Mouse (Mus musculus): ENCODE measurements around the gene 3110070M22Rik. TPM values are rescaled to one million over a fixed set of nuclear protein-coding genes. Genes with fewer than 3 reads are reported as not detected.
"Not testable (repeated sequence)": the region's sequence is repeated elsewhere in the genome, so short reads cannot be mapped to it uniquely, and the experiment has no call there.

3110070M22Rik gene
- polyA plus RNA-seq (2016; fragmentation: Nextera tagmentation; extraction: Ambion mirVana) = 1.9 and 2.0 TPM in 2 replicates

- H3K9me3 ChIP-seq = peaks cover 22% of the 10 kb centered on the region
- peak; percentile 72 for DNase-seq (ENCODE audit: low spot score)
- H3K27me3 ChIP-seq (ENCODE audit: insufficient read depth, poor library complexity, severe bottlenecking) = no peaks in the 10 kb centered on the region
- peaks cover 41% of the 10 kb centered on the region for H3K36me3 ChIP-seq
- no peak within 1 kb of the TSS; the same call in 1 of the 2 replicates for H3K4me3 ChIP-seq
- no peak within 1 kb of the TSS for H3K27ac ChIP-seq
- no peaks in the 10 kb centered on the region for H3K4me1 ChIP-seq (replicated peaks)
- 76% methylated on average over 87 of the region's 87 CpGs for WGBS
These were observed at the start of gene 3110070M22Rik, which contains the start of gene Tmem267 for GRCm38 (mm10) chr13:119487880-119488580. Gene 3110070M22Rik (minus strand): TSS chr13:119488383. Gene Tmem267 (plus strand): TSS chr13:119488039.

- not testable (repeated sequence) for H3K27ac ChIP-seq; H3K4me1 ChIP-seq (replicated peaks); H3K4me3 ChIP-seq; H3K36me3 ChIP-seq; DNase-seq (ENCODE audit: low spot score); H3K27me3 ChIP-seq (ENCODE audit: insufficient read depth, poor library complexity, severe bottlenecking)
- WGBS = 95% methylated on average over 13 of the region's 22 CpGs
- peaks cover 26% of the 10 kb centered on the region for H3K9me3 ChIP-seq
These were observed 6.8 kb upstream of the 3110070M22Rik start for GRCm38 (mm10) chr13:119494938-119495337.

GRCm38 (mm10) chr13:119492083-119492482 is 3.9 kb upstream of the 3110070M22Rik start:
- peaks cover 29% of the 10 kb centered on the region for H3K9me3 ChIP-seq
- H3K27ac ChIP-seq; H3K27me3 ChIP-seq (ENCODE audit: insufficient read depth, poor library complexity, severe bottlenecking); H3K4me1 ChIP-seq (replicated peaks); H3K4me3 ChIP-seq; DNase-seq (ENCODE audit: low spot score); H3K36me3 ChIP-seq: not testable (repeated sequence)
- WGBS = 92% methylated on average over 10 of the region's 10 CpGs

GRCm38 (mm10) chr13:119487354-119487753 is 829 bp downstream of the 3110070M22Rik start:
- 64% methylated on average over 7 of the region's 7 CpGs for WGBS
- no peak for DNase-seq (ENCODE audit: low spot score)
- peaks cover 48% of the 10 kb centered on the region for H3K36me3 ChIP-seq

GRCm38 (mm10) chr13:119477789-119478188 is 10.4 kb downstream of the 3110070M22Rik start:
- Histone ChIP-seq H3K9me3 (no peaks in the 10 kb centered on the region), H3K27ac (no peak overlapping the region), H3K4me3 (no peak overlapping the region), H3K4me1 (replicated peaks) (no peaks in the 10 kb centered on the region), H3K36me3 (peaks cover 99% of the 10 kb centered on the region), H3K27me3 (ENCODE audit: insufficient read depth, poor library complexity, severe bottlenecking) (no peaks in the 10 kb centered on the region)
- 90% methylated on average over 2 of the region's 2 CpGs for WGBS
- DNase-seq (ENCODE audit: low spot score) = no peak

More at GRCm38 (mm10) chr13:119487354-119487753, 829 bp downstream of the 3110070M22Rik start:
- Histone ChIP-seq H3K4me3 (no peak overlapping the region; the same call in 1 of the 2 replicates), H3K9me3 (peaks cover 22% of the 10 kb centered on the region), H3K27ac (no peak overlapping the region), H3K4me1 (replicated peaks) (no peaks in the 10 kb centered on the region), H3K27me3 (ENCODE audit: insufficient read depth, poor library complexity, severe bottlenecking) (no peaks in the 10 kb centered on the region)

- no peak for DNase-seq (ENCODE audit: low spot score)
- H3K27ac ChIP-seq = no peak overlapping the region
- no peaks in the 10 kb centered on the region for H3K27me3 ChIP-seq (ENCODE audit: insufficient read depth, poor library complexity, severe bottlenecking)
- H3K4me3 ChIP-seq = no peak overlapping the region
- no peaks in the 10 kb centered on the region for H3K4me1 ChIP-seq (replicated peaks)
- H3K36me3 ChIP-seq = peaks cover 100% of the 10 kb centered on the region
- H3K9me3 ChIP-seq = no peaks in the 10 kb centered on the region
- 95% methylated on average over 9 of the region's 9 CpGs for WGBS
These were observed 11.6 kb downstream of the 3110070M22Rik start for GRCm38 (mm10) chr13:119476631-119477030.

GRCm38 (mm10) chr13:119462596-119463560 is 25.3 kb downstream of the 3110070M22Rik start, which contains the start of gene 4833420G17Rik:
Gene 4833420G17Rik (plus strand): TSS chr13:119462768.
- WGBS = 10% methylated on average over 57 of the region's 57 CpGs
- Histone ChIP-seq H3K4me1 (replicated peaks) (peaks cover 15% of the 10 kb centered on the region), H3K9me3 (no peaks in the 10 kb centered on the region), H3K27me3 (ENCODE audit: insufficient read depth, poor library complexity, severe bottlenecking) (no peaks in the 10 kb centered on the region), H3K27ac (peak within 1 kb of the TSS; percentile 89), H3K4me3 (peak within 1 kb of the TSS; percentile 83), H3K36me3 (peaks cover 46% of the 10 kb centered on the region)
- DNase-seq (ENCODE audit: low spot score) = peak; percentile 90

- 9% methylated on average over 10 of the region's 10 CpGs for WGBS
- peaks cover 44% of the 10 kb centered on the region for H3K36me3 ChIP-seq
- no peaks in the 10 kb centered on the region for H3K9me3 ChIP-seq
- H3K4me3 ChIP-seq = peak overlapping the region; percentile 83
- H3K4me1 ChIP-seq (replicated peaks) = peaks cover 15% of the 10 kb centered on the region
- H3K27me3 ChIP-seq (ENCODE audit: insufficient read depth, poor library complexity, severe bottlenecking) = no peaks in the 10 kb centered on the region
- peak overlapping the region; percentile 89 for H3K27ac ChIP-seq
- DNase-seq (ENCODE audit: low spot score) = no peak
These were observed 26.1 kb downstream of the 3110070M22Rik start for GRCm38 (mm10) chr13:119461900-119462595.

- no peak overlapping the region for H3K27ac ChIP-seq
- DNase-seq (ENCODE audit: low spot score) = no peak
- no peaks in the 10 kb centered on the region for H3K4me1 ChIP-seq (replicated peaks)
- no peaks in the 10 kb centered on the region for H3K27me3 ChIP-seq (ENCODE audit: insufficient read depth, poor library complexity, severe bottlenecking)
- peaks cover 75% of the 10 kb centered on the region for H3K36me3 ChIP-seq
- no peaks in the 10 kb centered on the region for H3K9me3 ChIP-seq
- WGBS = 94% methylated on average over 7 of the region's 7 CpGs
- no peak overlapping the region for H3K4me3 ChIP-seq
These were observed 31.8 kb downstream of the 3110070M22Rik start for GRCm38 (mm10) chr13:119456342-119456741.

- Histone ChIP-seq H3K4me3 (no peak overlapping the region), H3K36me3 (peaks cover 88% of the 10 kb centered on the region), H3K27ac (no peak overlapping the region), H3K9me3 (no peaks in the 10 kb centered on the region), H3K4me1 (replicated peaks) (no peaks in the 10 kb centered on the region), H3K27me3 (ENCODE audit: insufficient read depth, poor library complexity, severe bottlenecking) (no peaks in the 10 kb centered on the region)
- no peak for DNase-seq (ENCODE audit: low spot score)
These were observed 33.1 kb downstream of the 3110070M22Rik start for GRCm38 (mm10) chr13:119455082-119455481.

GRCm38 (mm10) chr13:119453563-119453962 is 34.6 kb downstream of the 3110070M22Rik start:
- Histone ChIP-seq H3K36me3 (peaks cover 92% of the 10 kb centered on the region), H3K9me3 (no peaks in the 10 kb centered on the region)

GRCm38 (mm10) chr13:119442244-119442643 is 45.9 kb downstream of the 3110070M22Rik start:
- no peak overlapping the region for H3K27ac ChIP-seq
- H3K4me1 ChIP-seq (replicated peaks) = no peaks in the 10 kb centered on the region
- H3K36me3 ChIP-seq = peaks cover 98% of the 10 kb centered on the region
- WGBS = 100% methylated on average over 1 of the region's 1 CpGs
- DNase-seq (ENCODE audit: low spot score) = no peak
- H3K27me3 ChIP-seq (ENCODE audit: insufficient read depth, poor library complexity, severe bottlenecking) = no peaks in the 10 kb centered on the region
- no peak overlapping the region for H3K4me3 ChIP-seq
- H3K9me3 ChIP-seq = no peaks in the 10 kb centered on the region

More at GRCm38 (mm10) chr13:119453563-119453962, 34.6 kb downstream of the 3110070M22Rik start:
- H3K27me3 ChIP-seq (ENCODE audit: insufficient read depth, poor library complexity, severe bottlenecking) = no peaks in the 10 kb centered on the region
- DNase-seq (ENCODE audit: low spot score) = no peak
- 94% methylated on average over 4 of the region's 4 CpGs for WGBS
- no peak overlapping the region for H3K27ac ChIP-seq
- H3K4me3 ChIP-seq = no peak overlapping the region
- H3K4me1 ChIP-seq (replicated peaks) = no peaks in the 10 kb centered on the region

All from hindbrain, embryonic 10.5 days (tissue).